Mouse (Mus musculus) stomach, embryonic 14.5 days (tissue): Measurements from ENCODE around the gene Bcl9l. TPM values are rescaled to one million over a fixed set of nuclear protein-coding genes. Genes with fewer than 3 reads are reported as not detected.

Experiments
- ATAC-seq: fragments of 200-750 bp; cut with Nextera tagmentation; 2 replicates; pipeline ENCODE4 v1.8.0; 2017; ENCODE audit warnings: low read depth, moderate TSS enrichment; ENCODE audit not compliant: insufficient number of reproducible peaks, insufficient read depth, low FRiP score
- H3K27ac ChIP-seq: fragments of 300-500 bp; sonication (generic); 2 replicates; pipeline ENCODE4 v1.5.1; 2014; ENCODE audit warnings: mild to moderate bottlenecking, low read length, moderate library complexity, mixed read lengths
- H3K27me3 ChIP-seq: fragments of 300-500 bp; sonication (generic); 2 replicates; pipeline ENCODE4 v1.6.1; 2014; ENCODE audit warnings: low read length, control low read depth, mixed read lengths; ENCODE audit not compliant: control insufficient read depth, insufficient read depth
- H3K36me3 ChIP-seq: fragments of 300-500 bp; sonication (generic); 2 replicates; pipeline ENCODE4 v1.6.1; 2014; ENCODE audit warnings: mild to moderate bottlenecking, control low read depth, low read length, moderate library complexity, mixed read lengths; ENCODE audit not compliant: control insufficient read depth, insufficient read depth
- H3K4me1 ChIP-seq: fragments of 300-500 bp; sonication (generic); 2 replicates; pipeline ENCODE4 v1.6.1; 2014; ENCODE audit warnings: low read length, control low read depth, mixed read lengths; ENCODE audit not compliant: control insufficient read depth, insufficient read depth
- H3K4me2 ChIP-seq: fragments of 300-500 bp; sonication (generic); replicated peaks from 2 replicates; pipeline ENCODE4 v1.6.1; 2014; ENCODE audit warnings: low read depth, low read length, control low read depth
- H3K4me3 ChIP-seq: fragments of 300-500 bp; sonication (generic); 2 replicates; pipeline ENCODE4 v1.5.1; 2014; ENCODE audit warnings: low read depth, low read length, control low read depth
- H3K9ac ChIP-seq: fragments of 300-500 bp; sonication (generic); replicated peaks from 2 replicates; pipeline ENCODE4 v1.6.1; 2014; ENCODE audit warnings: low read depth, mild to moderate bottlenecking, control low read depth, low read length, moderate library complexity, mixed read lengths
- H3K9me3 ChIP-seq: fragments of 300-500 bp; sonication (generic); 2 replicates; pipeline ENCODE4 v1.6.1; 2016; ENCODE audit warnings: low read depth, low read length, control low read depth; ENCODE audit not compliant: control insufficient read depth
- WGBS: fragments of 180-500 bp; shearing (Covaris S2); extraction: QIAGEN DNeasy Blood & Tissue Kit; methylation state at CpG from one replicate; pipeline ENCODE4 v1.1.7; 2014; 5-methylcytosine and 5-hydroxymethylcytosine counted together
- polyA plus RNA-seq: library from polyadenylated mRNA; unstranded; fragments of >200 nt; fragmentation: Nextera tagmentation; extraction: Ambion mirVana; gene quantifications from 2 replicates; pipeline ENCODE4 v1.2.1, GENCODE M21; 2014

The Bcl9l gene
- polyA plus RNA-seq, 1 experiment from 2014 or later: 16.3 TPM

GRCm38 (mm10) chr9:44504893-44505823 is 22.5 kb downstream of the Bcl9l start:
- Histone ChIP-seq H3K4me2 (no peak overlapping the region), H3K36me3 (peaks cover 70% of the 10 kb centered on the region), H3K9ac (no peak overlapping the region), H3K27ac (no peak overlapping the region), H3K4me1 (peaks cover 38% of the 10 kb centered on the region), H3K27me3 (no peaks in the 10 kb centered on the region), H3K9me3 (no peaks in the 10 kb centered on the region), H3K4me3 (no peak overlapping the region)
- ATAC-seq: no peak
- WGBS: 69% methylated on average over 20 of the region's 20 CpGs

- peaks cover 38% of the 10 kb centered on the region for H3K4me1 ChIP-seq
- H3K27me3 ChIP-seq: no peaks in the 10 kb centered on the region
- H3K4me2 ChIP-seq: no peak overlapping the region
- H3K9ac ChIP-seq: no peak overlapping the region
- ATAC-seq: no peak
- H3K27ac ChIP-seq: no peak overlapping the region
- H3K4me3 ChIP-seq: no peak overlapping the region
- no peaks in the 10 kb centered on the region for H3K9me3 ChIP-seq
- 53% methylated on average over 23 of the region's 23 CpGs for WGBS
- peaks cover 70% of the 10 kb centered on the region for H3K36me3 ChIP-seq
Measured at GRCm38 (mm10) chr9:44505824-44506467, 23.3 kb downstream of the Bcl9l start.

GRCm38 (mm10) chr9:44506566-44506965 is 23.9 kb downstream of the Bcl9l start:
- H3K4me1 ChIP-seq: peaks cover 36% of the 10 kb centered on the region

GRCm38 (mm10) chr9:44507345-44507744 is 24.7 kb downstream of the Bcl9l start:
- Histone ChIP-seq H3K27me3 (no peaks in the 10 kb centered on the region), H3K4me3 (no peak overlapping the region), H3K9ac (no peak overlapping the region), H3K4me1 (peaks cover 36% of the 10 kb centered on the region), H3K36me3 (peaks cover 62% of the 10 kb centered on the region), H3K9me3 (no peaks in the 10 kb centered on the region), H3K27ac (no peak overlapping the region), H3K4me2 (no peak overlapping the region)
- no peak for ATAC-seq
- 90% methylated on average over 6 of the region's 6 CpGs for WGBS

More at GRCm38 (mm10) chr9:44506566-44506965, 23.9 kb downstream of the Bcl9l start:
- no peaks in the 10 kb centered on the region for H3K27me3 ChIP-seq
- ATAC-seq: no peak
- 91% methylated on average over 13 of the region's 13 CpGs for WGBS
- no peaks in the 10 kb centered on the region for H3K9me3 ChIP-seq
- no peak overlapping the region for H3K4me2 ChIP-seq
- no peak overlapping the region for H3K4me3 ChIP-seq
- no peak overlapping the region for H3K27ac ChIP-seq
- H3K36me3 ChIP-seq: peaks cover 65% of the 10 kb centered on the region
- no peak overlapping the region for H3K9ac ChIP-seq

- H3K4me3 ChIP-seq: no peak overlapping the region
- H3K36me3 ChIP-seq: peaks cover 54% of the 10 kb centered on the region
- peaks cover 37% of the 10 kb centered on the region for H3K4me1 ChIP-seq
Measured at GRCm38 (mm10) chr9:44508124-44508619, 25.5 kb downstream of the Bcl9l start.

GRCm38 (mm10) chr9:44508721-44509486 is 26.3 kb downstream of the Bcl9l start:
- Histone ChIP-seq H3K4me1 (peaks cover 37% of the 10 kb centered on the region), H3K9me3 (no peaks in the 10 kb centered on the region), H3K27me3 (no peaks in the 10 kb centered on the region), H3K9ac (no peak overlapping the region), H3K4me2 (peak overlapping the region; percentile 43), H3K27ac (no peak overlapping the region), H3K4me3 (no peak overlapping the region), H3K36me3 (peaks cover 47% of the 10 kb centered on the region)
- WGBS: 81% methylated on average over 19 of the region's 19 CpGs
- ATAC-seq: no peak

More at GRCm38 (mm10) chr9:44508124-44508619, 25.5 kb downstream of the Bcl9l start:
- Histone ChIP-seq H3K4me2 (no peak overlapping the region), H3K9me3 (no peaks in the 10 kb centered on the region), H3K27ac (no peak overlapping the region), H3K9ac (no peak overlapping the region), H3K27me3 (no peaks in the 10 kb centered on the region)
- 81% methylated on average over 18 of the region's 18 CpGs for WGBS
- no peak for ATAC-seq

GRCm38 (mm10) chr9:44509487-44510354 is 27.1 kb downstream of the Bcl9l start:
- peak overlapping the region; percentile 33; the same call in 1 of the 2 replicates for H3K27ac ChIP-seq
- peaks cover 37% of the 10 kb centered on the region for H3K4me1 ChIP-seq

More at GRCm38 (mm10) chr9:44509487-44510354, 27.1 kb downstream of the Bcl9l start:
- no peaks in the 10 kb centered on the region for H3K9me3 ChIP-seq
- H3K27me3 ChIP-seq: no peaks in the 10 kb centered on the region
- H3K36me3 ChIP-seq: peaks cover 44% of the 10 kb centered on the region
- peak overlapping the region; percentile 43 for H3K4me2 ChIP-seq
- no peak overlapping the region for H3K9ac ChIP-seq
- ATAC-seq: 0 out of 2 replicates have a peak, but pooled peaks have one; percentile 23
- 9% methylated on average over 25 of the region's 27 CpGs for WGBS
- peak overlapping the region; percentile 22; the same call in 1 of the 2 replicates for H3K4me3 ChIP-seq
